Mouse (Mus musculus) midbrain, embryonic 13.5 days (tissue): Measurements from ENCODE around the gene Dffb. TPM values are rescaled to one million over a fixed set of nuclear protein-coding genes. Genes with fewer than 3 reads are reported as not detected.

Experiments
- ATAC-seq: fragments of 200-750 bp; cut with Nextera tagmentation; 2 replicates; pipeline ENCODE4 v1.8.0; 2017; ENCODE audit warnings: mild to moderate bottlenecking, moderate TSS enrichment, moderate library complexity
- H3K27ac ChIP-seq: fragments of 300-500 bp; sonication (generic); 2 replicates; pipeline ENCODE4 v1.5.1; 2015; ENCODE audit warnings: inconsistent platforms, mild to moderate bottlenecking, moderate library complexity
- H3K27me3 ChIP-seq: fragments of 300-500 bp; sonication (generic); 2 replicates; pipeline ENCODE4 v1.6.1; 2015; ENCODE audit warnings: mild to moderate bottlenecking, inconsistent platforms
- H3K36me3 ChIP-seq: fragments of 300-500 bp; sonication (generic); 2 replicates; pipeline ENCODE4 v1.6.1; 2015; ENCODE audit warnings: mild to moderate bottlenecking, inconsistent platforms
- H3K4me1 ChIP-seq: fragments of 300-500 bp; sonication (generic); replicated peaks from 2 replicates; pipeline ENCODE4 v1.6.1; 2015; ENCODE audit warnings: inconsistent platforms
- H3K4me2 ChIP-seq: fragments of 300-500 bp; sonication (generic); replicated peaks from 2 replicates; pipeline ENCODE4 v1.6.1; 2015; ENCODE audit warnings: moderate library complexity, mild to moderate bottlenecking, inconsistent platforms
- H3K4me3 ChIP-seq: fragments of 300-500 bp; sonication (generic); replicated peaks from 2 replicates; pipeline ENCODE4 v1.5.1; 2015; ENCODE audit warnings: mild to moderate bottlenecking, inconsistent platforms
- H3K9ac ChIP-seq: fragments of 300-500 bp; sonication (generic); replicated peaks from 2 replicates; pipeline ENCODE4 v1.6.1; 2015; ENCODE audit warnings: mild to moderate bottlenecking, inconsistent platforms
- H3K9me3 ChIP-seq: fragments of 300-500 bp; sonication (generic); 2 replicates; pipeline ENCODE4 v1.6.1; 2016; ENCODE audit warnings: mild to moderate bottlenecking, inconsistent platforms
- WGBS: fragments of 180-500 bp; shearing (Covaris S2); methylation state at CpG from one replicate; pipeline ENCODE4 v1.1.7; 2015; 5-methylcytosine and 5-hydroxymethylcytosine counted together
- polyA plus RNA-seq: library from polyadenylated mRNA; unstranded; fragments of >200 nt; fragmentation: Nextera tagmentation; extraction: Ambion mirVana; gene quantifications from 2 replicates; pipeline ENCODE4 v1.2.1, GENCODE M21; 2015

The Dffb gene
- polyA plus RNA-seq, 1 experiment from 2014 or later, result 12.0 TPM

DNA sequence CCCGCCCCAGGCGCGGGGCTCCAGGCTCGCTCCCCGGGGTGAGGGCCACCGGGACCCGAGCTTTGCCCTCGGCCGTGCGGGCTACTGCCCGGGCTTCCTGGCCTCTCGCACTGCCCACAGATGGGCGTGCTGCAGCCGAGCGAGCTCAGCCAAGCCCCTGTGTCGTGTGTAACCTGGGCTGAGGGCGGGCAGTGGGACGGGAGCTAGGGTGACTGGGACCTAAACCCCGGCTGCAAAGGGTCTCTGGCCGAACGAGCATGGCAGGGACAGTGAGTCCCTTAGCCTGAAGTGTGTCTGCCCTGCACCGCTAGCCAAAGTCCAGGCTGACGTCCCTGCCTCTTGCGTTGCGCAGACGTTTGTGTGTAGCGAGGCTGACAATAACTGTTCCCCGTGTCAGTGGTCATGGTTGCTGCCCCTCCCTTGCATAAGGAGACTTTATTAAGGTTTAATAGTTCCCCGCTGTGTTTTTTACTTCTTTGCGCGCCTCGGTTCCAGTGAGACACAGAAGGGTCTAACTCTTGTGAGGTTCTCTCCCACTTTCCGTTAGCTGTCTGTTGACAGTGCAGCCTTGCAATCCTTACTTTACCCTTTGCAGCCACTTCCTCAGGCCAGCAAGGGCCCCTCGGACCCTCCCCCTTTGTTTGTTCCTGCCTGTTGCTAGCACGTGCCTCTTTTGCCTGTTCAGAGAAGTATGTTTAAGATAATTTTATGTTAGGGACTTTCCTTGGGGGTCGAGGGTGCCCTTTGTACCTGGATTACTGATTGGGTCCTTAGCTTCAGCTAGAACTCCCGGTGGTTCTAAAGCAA, 17.3 kb downstream of the Dffb start:
- peak overlapping the region; percentile 82 for H3K4me3 ChIP-seq
- no peaks in the 10 kb centered on the region for H3K9me3 ChIP-seq
- H3K36me3 ChIP-seq, result peaks cover 34% of the 10 kb centered on the region
- ATAC-seq, result peak; percentile 79
- H3K9ac ChIP-seq, result peak overlapping the region; percentile 96
- peaks cover 22% of the 10 kb centered on the region for H3K4me1 ChIP-seq
- peak overlapping the region; percentile 84 for H3K27ac ChIP-seq
- WGBS, result 0% methylated on average over 37 of the region's 37 CpGs
- peak overlapping the region; percentile 88 for H3K4me2 ChIP-seq
- peaks cover 15% of the 10 kb centered on the region; the same call in 1 of the 2 replicates for H3K27me3 ChIP-seq

- peak; percentile 94 for ATAC-seq
- peaks cover 15% of the 10 kb centered on the region; the same call in 1 of the 2 replicates for H3K27me3 ChIP-seq
- H3K36me3 ChIP-seq, result peaks cover 25% of the 10 kb centered on the region
- WGBS, result 2% methylated on average over 67 of the region's 67 CpGs
- H3K4me1 ChIP-seq, result peaks cover 28% of the 10 kb centered on the region
- H3K4me2 ChIP-seq, result peak within 1 kb of the TSS; percentile 88
- peak within 1 kb of the TSS; percentile 82 for H3K4me3 ChIP-seq
- H3K9ac ChIP-seq, result peak within 1 kb of the TSS; percentile 96
- H3K27ac ChIP-seq, result peak within 1 kb of the TSS; percentile 84
- no peaks in the 10 kb centered on the region for H3K9me3 ChIP-seq
These were observed 18.1 kb downstream of the Dffb start, which contains the start of gene A430005L14Rik for GRCm38 (mm10) chr4:153956569-153957405. TSS of gene A430005L14Rik (plus strand) at chr4:153957237.

- ATAC-seq, result no peak
- Histone ChIP-seq H3K27ac (no peak overlapping the region), H3K9me3 (no peaks in the 10 kb centered on the region), H3K27me3 (peaks cover 15% of the 10 kb centered on the region; the same call in 1 of the 2 replicates), H3K4me2 (no peak overlapping the region), H3K4me1 (peaks cover 38% of the 10 kb centered on the region), H3K9ac (no peak overlapping the region), H3K4me3 (no peak overlapping the region), H3K36me3 (peaks cover 14% of the 10 kb centered on the region)
- 77% methylated on average over 8 of the region's 8 CpGs for WGBS
These were observed 19.3 kb downstream of the Dffb start for GRCm38 (mm10) chr4:153955651-153956050.

DNA sequence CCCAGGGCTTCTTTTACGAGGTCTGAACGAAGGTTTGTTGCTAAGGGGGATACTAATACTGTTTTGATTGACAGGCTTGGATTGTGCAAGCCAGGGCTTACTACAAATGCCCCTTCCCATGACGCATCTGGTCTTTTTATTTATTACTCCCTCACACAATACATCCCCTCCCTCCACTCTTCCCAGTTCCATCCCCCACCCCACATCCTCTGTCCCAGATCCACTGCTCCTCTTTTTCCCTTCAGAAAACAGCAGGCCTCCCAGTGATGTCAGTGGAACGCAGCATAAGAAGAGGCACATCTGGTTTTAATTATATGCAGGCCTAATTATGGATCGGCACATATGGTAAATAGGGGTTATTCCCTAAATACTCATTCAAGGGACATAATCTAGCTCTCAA, 23.2 kb downstream of the Dffb start:
- Histone ChIP-seq H3K9ac (no peak overlapping the region), H3K4me1 (peaks cover 23% of the 10 kb centered on the region), H3K36me3 (no peaks in the 10 kb centered on the region), H3K4me3 (no peak overlapping the region), H3K4me2 (no peak overlapping the region), H3K9me3 (no peaks in the 10 kb centered on the region), H3K27me3 (peaks cover 36% of the 10 kb centered on the region), H3K27ac (0 out of 2 replicates have a peak overlapping the region, but pooled peaks have one; percentile 7)
- peak; percentile 41; the same call in 1 of the 2 replicates for ATAC-seq
- 22% methylated on average over 5 of the region's 5 CpGs for WGBS

- Histone ChIP-seq H3K9me3 (no peaks in the 10 kb centered on the region), H3K4me2 (no peak overlapping the region), H3K4me3 (no peak overlapping the region), H3K4me1 (peaks cover 18% of the 10 kb centered on the region), H3K27ac (0 out of 2 replicates have a peak overlapping the region, but pooled peaks have one; percentile 7), H3K36me3 (no peaks in the 10 kb centered on the region), H3K27me3 (peaks cover 41% of the 10 kb centered on the region), H3K9ac (no peak overlapping the region)
- 67% methylated on average over 3 of the region's 3 CpGs for WGBS
- no peak for ATAC-seq
These were observed 23.8 kb downstream of the Dffb start for GRCm38 (mm10) chr4:153951150-153951549.

GRCm38 (mm10) chr4:153950372-153950771, 24.6 kb downstream of the Dffb start:
- Histone ChIP-seq H3K4me1 (peaks cover 17% of the 10 kb centered on the region), H3K36me3 (no peaks in the 10 kb centered on the region), H3K27me3 (peaks cover 44% of the 10 kb centered on the region), H3K27ac (no peak overlapping the region), H3K9ac (no peak overlapping the region), H3K9me3 (no peaks in the 10 kb centered on the region), H3K4me2 (no peak overlapping the region), H3K4me3 (no peak overlapping the region)
- 79% methylated on average over 2 of the region's 2 CpGs for WGBS
- ATAC-seq, result no peak

- Histone ChIP-seq H3K36me3 (no peaks in the 10 kb centered on the region), H3K9ac (no peak overlapping the region), H3K27ac (no peak overlapping the region), H3K9me3 (no peaks in the 10 kb centered on the region), H3K4me2 (no peak overlapping the region), H3K4me3 (no peak overlapping the region), H3K27me3 (peaks cover 48% of the 10 kb centered on the region), H3K4me1 (peaks cover 7% of the 10 kb centered on the region)
- no peak for ATAC-seq
- 87% methylated on average over 6 of the region's 6 CpGs for WGBS
These were observed 29.2 kb downstream of the Dffb start for GRCm38 (mm10) chr4:153945741-153946140.

DNA sequence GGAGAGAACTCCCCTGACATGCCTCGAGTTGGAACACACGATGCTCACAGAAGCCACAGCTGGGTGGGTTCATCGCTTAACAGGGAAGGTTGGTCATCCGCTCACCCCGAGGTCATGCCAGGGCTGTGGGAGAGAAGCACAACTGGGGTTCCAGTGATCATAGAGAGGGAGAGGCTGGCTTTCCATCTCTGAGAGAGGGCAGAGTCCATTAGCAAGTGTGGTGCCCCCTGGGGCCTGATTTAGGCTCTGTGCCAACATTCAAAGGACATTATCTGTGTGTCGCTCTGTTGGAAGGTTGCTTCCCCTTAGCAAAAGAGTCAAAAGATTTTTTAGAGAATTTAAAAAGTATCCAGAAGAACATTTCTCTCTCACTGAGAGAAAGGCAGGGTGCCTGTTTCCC, 30.7 kb downstream of the Dffb start:
- H3K4me2 ChIP-seq, result no peak overlapping the region
- no peak overlapping the region for H3K4me3 ChIP-seq
- ATAC-seq, result no peak
- H3K27ac ChIP-seq, result no peak overlapping the region
- peaks cover 48% of the 10 kb centered on the region for H3K27me3 ChIP-seq
- no peaks in the 10 kb centered on the region for H3K9me3 ChIP-seq
- 61% methylated on average over 6 of the region's 6 CpGs for WGBS
- peaks cover 7% of the 10 kb centered on the region for H3K4me1 ChIP-seq
- no peak overlapping the region for H3K9ac ChIP-seq
- H3K36me3 ChIP-seq, result no peaks in the 10 kb centered on the region

DNA sequence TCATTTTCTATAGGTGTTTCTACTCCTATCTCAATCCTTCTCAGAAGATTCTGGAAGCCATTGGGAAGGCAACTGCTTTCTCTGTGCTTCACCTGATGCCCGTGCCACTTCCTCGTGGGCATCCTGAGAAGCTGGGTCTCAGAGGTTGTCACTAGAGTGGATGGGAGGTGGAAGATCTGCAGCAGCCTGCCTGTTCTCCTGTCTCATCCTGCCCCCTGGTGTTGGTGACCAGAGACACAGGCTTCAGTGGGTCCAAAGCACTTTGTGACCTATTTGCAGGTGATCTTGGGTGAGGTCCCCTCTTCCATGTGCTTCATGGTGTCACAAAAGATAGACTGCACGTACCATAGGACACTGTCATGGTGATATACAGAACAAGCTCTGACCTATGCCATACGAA, 31.7 kb downstream of the Dffb start:
- peaks cover 50% of the 10 kb centered on the region for H3K27me3 ChIP-seq

GRCm38 (mm10) chr4:153929921-153930320, 45.0 kb downstream of the Dffb start:
- ATAC-seq, result peak; percentile 50; the same call in 1 of the 2 replicates

More for the DNA sequence above, 31.7 kb downstream of the Dffb start:
- Histone ChIP-seq H3K27ac (no peak overlapping the region), H3K4me3 (no peak overlapping the region), H3K9me3 (no peaks in the 10 kb centered on the region), H3K9ac (no peak overlapping the region), H3K4me2 (no peak overlapping the region), H3K36me3 (no peaks in the 10 kb centered on the region), H3K4me1 (peaks cover 7% of the 10 kb centered on the region)
- ATAC-seq, result 0 out of 2 replicates have a peak, but pooled peaks have one; percentile 37
- WGBS, result 49% methylated on average over 4 of the region's 4 CpGs

GRCm38 (mm10) chr4:153929425-153929824, 45.5 kb downstream of the Dffb start:
- WGBS, result 73% methylated on average over 10 of the region's 10 CpGs
- Histone ChIP-seq H3K4me3 (no peak overlapping the region), H3K27me3 (peaks cover 70% of the 10 kb centered on the region), H3K36me3 (no peaks in the 10 kb centered on the region), H3K4me2 (no peak overlapping the region), H3K27ac (no peak overlapping the region), H3K4me1 (peaks cover 28% of the 10 kb centered on the region), H3K9me3 (no peaks in the 10 kb centered on the region), H3K9ac (no peak overlapping the region)
- ATAC-seq, result peak; percentile 27; the same call in 1 of the 2 replicates

More at GRCm38 (mm10) chr4:153929921-153930320, 45.0 kb downstream of the Dffb start:
- no peak overlapping the region for H3K9ac ChIP-seq
- H3K36me3 ChIP-seq, result no peaks in the 10 kb centered on the region
- H3K27me3 ChIP-seq, result peaks cover 66% of the 10 kb centered on the region
- no peak overlapping the region for H3K4me3 ChIP-seq
- no peak overlapping the region for H3K4me2 ChIP-seq
- H3K9me3 ChIP-seq, result no peaks in the 10 kb centered on the region
- peaks cover 28% of the 10 kb centered on the region for H3K4me1 ChIP-seq
- H3K27ac ChIP-seq, result no peak overlapping the region
- WGBS, result 67% methylated on average over 4 of the region's 4 CpGs
